ENCODE assay signal across 21 mouse cellular contexts in genomic region chr14:34517959-34518544, GRCm38 (mm10). TPM values are rescaled to one million over a fixed set of nuclear protein-coding genes. Genes with fewer than 3 reads are reported as not detected.
"Had no signal": no experiment of that assay in that cellular context is flagged by ENCODE, and none has a peak within 500 bp of the region (broad histone marks: within the 10 kb centered on the region; RNA-seq: fewer than 3 reads in every experiment).

No protein-coding gene starts in this region.

- H3K4me2 ChIP-seq: limb, embryonic 12.5 days; liver, embryonic 13.5 days; lung, embryonic 15.5 days; midbrain, embryonic 12.5 days; stomach, embryonic 15.5 days had no signal

- H3K4me1 ChIP-seq: liver, embryonic 13.5 days; midbrain, embryonic 12.5 days had no signal

- H3K27me3 ChIP-seq: limb, embryonic 12.5 days; midbrain, embryonic 12.5 days; stomach, embryonic 15.5 days had no signal

- H3K9ac ChIP-seq: limb, embryonic 12.5 days; liver, embryonic 13.5 days; liver, postnatal 0 days; lung, embryonic 15.5 days; midbrain, embryonic 12.5 days; stomach, embryonic 15.5 days had no signal

- DNase-seq: kidney, postnatal 10 days; layer of hippocampus, adult 9-11 months; liver; liver, embryonic 13.5 days; liver, postnatal 0 days; lung, postnatal 14 days; right cerebral cortex, postnatal 14 days; thymus, adult 2 months; thymus, postnatal 25 days had no signal

- H3K9me3 ChIP-seq: limb, embryonic 12.5 days; liver, embryonic 13.5 days; lung, embryonic 15.5 days; midbrain, embryonic 12.5 days; stomach, embryonic 15.5 days had no signal

- H3K27ac ChIP-seq: limb, embryonic 12.5 days; liver, embryonic 13.5 days; lung, embryonic 15.5 days; macrophage; midbrain, embryonic 12.5 days; stomach, embryonic 15.5 days had no signal

- ATAC-seq: liver, postnatal 0 days; midbrain, embryonic 16.5 days had no signal

- H3K4me3 ChIP-seq: limb, embryonic 12.5 days; liver, embryonic 13.5 days; lung, embryonic 15.5 days; midbrain, embryonic 12.5 days; stomach, embryonic 15.5 days had no signal

- H3K36me3 ChIP-seq: limb, embryonic 12.5 days; liver, embryonic 13.5 days; lung, embryonic 15.5 days; midbrain, embryonic 12.5 days; stomach, embryonic 15.5 days had no signal

RNA-seq across cellular contexts. Expression of gene 9230112D13Rik, which starts 4.5 kb away (rescaled TPM):
- total RNA-seq: layer of hippocampus, adult 18-20 months; left cerebral cortex, postnatal 36 days; megakaryocyte-erythroid progenitor cell, adult 5-6 weeks had no signal
- polyA plus RNA-seq: limb, embryonic 12.5 days; liver, embryonic 13.5 days; liver, postnatal 0 days; lung, embryonic 15.5 days; macrophage; midbrain, embryonic 12.5 days; midbrain, embryonic 16.5 days; neural tube, embryonic 14.5 days; spleen, adult 2 months; stomach, embryonic 15.5 days; testis, adult 2 months; thymus, adult 2 months had no signal

RNA-seq across cellular contexts. Expression of gene Bmpr1a, which starts 14.9 kb away (rescaled TPM):
- total RNA-seq: megakaryocyte-erythroid progenitor cell, adult 5-6 weeks had no signal
